Mouse (Mus musculus): ENCODE data around the gene Eri3. TPM values are rescaled to one million over a fixed set of nuclear protein-coding genes. Genes with fewer than 3 reads are reported as not detected.

Gene Eri3
- polyA plus RNA-seq, 1 experiment from 2014 or later = 279 TPM

DNA sequence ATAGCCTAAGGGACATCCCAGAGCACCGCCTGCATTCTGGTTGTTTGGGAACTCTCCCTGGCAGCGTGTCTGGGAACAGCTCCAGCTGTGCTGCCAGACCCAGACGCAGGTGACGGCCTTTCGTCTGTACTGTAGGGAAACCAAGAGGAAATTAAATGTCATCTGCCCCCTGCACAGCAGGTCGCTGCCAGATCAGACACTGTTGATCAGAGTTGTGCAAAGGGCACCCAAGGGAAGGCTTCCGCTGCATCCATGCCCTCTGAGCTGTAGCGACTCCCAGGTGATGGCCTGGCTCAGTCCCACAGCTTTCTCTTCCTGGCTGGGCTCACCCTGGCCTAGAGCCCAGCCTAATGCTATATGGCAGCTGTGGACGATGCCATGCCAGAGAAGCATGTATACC, 58.1 kb downstream of the Eri3 start:
- no peak overlapping the region for H3K9ac ChIP-seq
- H3K36me3 ChIP-seq (replicated peaks) = peaks cover 6% of the 10 kb centered on the region; the same call in 1 of the 2 replicates
- H3K4me2 ChIP-seq = no peak overlapping the region
- ATAC-seq (replicated peaks) = no peak
- peaks cover 31% of the 10 kb centered on the region for H3K4me1 ChIP-seq
- no peak overlapping the region for H3K4me3 ChIP-seq
- H3K27me3 ChIP-seq (replicated peaks) = no peaks in the 10 kb centered on the region
- H3K27ac ChIP-seq = peak overlapping the region; percentile 27
- 70% methylated on average over 9 of the region's 9 CpGs for WGBS
- no peaks in the 10 kb centered on the region for H3K9me3 ChIP-seq

GRCm38 (mm10) chr4:117609371-117610039, 59.3 kb downstream of the Eri3 start:
- Histone ChIP-seq H3K9ac (no peak overlapping the region), H3K4me1 (peaks cover 26% of the 10 kb centered on the region), H3K4me3 (no peak overlapping the region), H3K27me3 (replicated peaks) (no peaks in the 10 kb centered on the region), H3K4me2 (no peak overlapping the region), H3K36me3 (replicated peaks) (peaks cover 6% of the 10 kb centered on the region; the same call in 1 of the 2 replicates), H3K27ac (peak overlapping the region; percentile 44; the same call in 1 of the 2 replicates), H3K9me3 (no peaks in the 10 kb centered on the region)
- 55% methylated on average over 7 of the region's 7 CpGs for WGBS
- no peak for ATAC-seq (replicated peaks)

GRCm38 (mm10) chr4:117611385-117611784, 61.2 kb downstream of the Eri3 start:
- Histone ChIP-seq H3K36me3 (replicated peaks) (peaks cover 6% of the 10 kb centered on the region; the same call in 1 of the 2 replicates), H3K4me1 (peaks cover 7% of the 10 kb centered on the region), H3K27ac (no peak overlapping the region), H3K4me2 (no peak overlapping the region), H3K4me3 (no peak overlapping the region), H3K9me3 (no peaks in the 10 kb centered on the region), H3K27me3 (replicated peaks) (no peaks in the 10 kb centered on the region), H3K9ac (no peak overlapping the region)
- 93% methylated on average over 4 of the region's 4 CpGs for WGBS
- no peak for ATAC-seq (replicated peaks)

GRCm38 (mm10) chr4:117611814-117612213, 61.6 kb downstream of the Eri3 start:
- Histone ChIP-seq H3K4me2 (no peak overlapping the region), H3K9me3 (no peaks in the 10 kb centered on the region), H3K27me3 (replicated peaks) (no peaks in the 10 kb centered on the region), H3K36me3 (replicated peaks) (peaks cover 6% of the 10 kb centered on the region; the same call in 1 of the 2 replicates), H3K4me1 (peaks cover 5% of the 10 kb centered on the region; the same call in 1 of the 2 replicates), H3K9ac (no peak overlapping the region), H3K27ac (no peak overlapping the region), H3K4me3 (no peak overlapping the region)
- WGBS = 88% methylated on average over 2 of the region's 2 CpGs
- ATAC-seq (replicated peaks) = no peak

- Histone ChIP-seq H3K4me1 (peaks cover 5% of the 10 kb centered on the region; the same call in 1 of the 2 replicates), H3K4me3 (no peak overlapping the region), H3K4me2 (no peak overlapping the region), H3K9ac (no peak overlapping the region), H3K9me3 (no peaks in the 10 kb centered on the region), H3K36me3 (replicated peaks) (peaks cover 9% of the 10 kb centered on the region; the same call in 1 of the 2 replicates), H3K27ac (no peak overlapping the region), H3K27me3 (replicated peaks) (no peaks in the 10 kb centered on the region)
- no peak for ATAC-seq (replicated peaks)
- 91% methylated on average over 5 of the region's 5 CpGs for WGBS
Observed at GRCm38 (mm10) chr4:117612713-117613112, 62.5 kb downstream of the Eri3 start.

- Histone ChIP-seq H3K4me3 (no peak overlapping the region), H3K9me3 (no peaks in the 10 kb centered on the region), H3K27ac (no peak overlapping the region), H3K9ac (no peak overlapping the region), H3K27me3 (replicated peaks) (no peaks in the 10 kb centered on the region), H3K36me3 (replicated peaks) (peaks cover 9% of the 10 kb centered on the region; the same call in 1 of the 2 replicates), H3K4me2 (no peak overlapping the region), H3K4me1 (peaks cover 3% of the 10 kb centered on the region; the same call in 1 of the 2 replicates)
- WGBS = 97% methylated on average over 4 of the region's 4 CpGs
- ATAC-seq (replicated peaks) = no peak
Observed at GRCm38 (mm10) chr4:117613153-117613773, 63.1 kb downstream of the Eri3 start.

- H3K36me3 ChIP-seq (replicated peaks) = peaks cover 9% of the 10 kb centered on the region; the same call in 1 of the 2 replicates
- no peak for ATAC-seq (replicated peaks)
- H3K4me1 ChIP-seq = no peaks in the 10 kb centered on the region
- H3K27me3 ChIP-seq (replicated peaks) = no peaks in the 10 kb centered on the region
- no peak overlapping the region for H3K9ac ChIP-seq
- no peak overlapping the region for H3K27ac ChIP-seq
- H3K9me3 ChIP-seq = no peaks in the 10 kb centered on the region
- no peak overlapping the region for H3K4me3 ChIP-seq
- H3K4me2 ChIP-seq = no peak overlapping the region
- 88% methylated on average over 4 of the region's 4 CpGs for WGBS
Observed at GRCm38 (mm10) chr4:117616600-117616999, 66.4 kb downstream of the Eri3 start.

DNA sequence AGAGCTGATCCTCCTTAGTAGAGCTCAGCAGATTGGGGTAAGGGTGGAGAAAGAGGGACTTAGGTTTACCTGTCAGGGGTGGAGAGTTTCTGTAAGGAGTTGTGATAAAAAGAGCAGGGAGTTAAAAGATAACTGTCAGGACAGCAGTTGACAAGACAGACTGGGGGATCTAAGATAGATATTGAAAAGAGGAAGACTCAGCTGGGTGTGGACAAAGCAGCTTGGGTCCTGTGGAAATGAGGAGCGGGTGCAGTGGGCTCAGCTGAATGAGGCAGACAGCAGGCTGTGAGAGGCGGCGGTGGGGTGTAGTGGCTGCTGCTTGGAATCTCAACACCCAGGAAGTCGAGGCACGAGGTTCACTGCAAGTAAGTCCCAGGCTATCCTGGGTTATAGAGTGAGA, 72.1 kb downstream of the Eri3 start:
- Histone ChIP-seq H3K9me3 (no peaks in the 10 kb centered on the region), H3K36me3 (replicated peaks) (0 out of 2 replicates have a peak, but pooled peaks cover 3% of the 10 kb centered on the region), H3K27ac (no peak overlapping the region), H3K4me3 (no peak overlapping the region), H3K9ac (no peak overlapping the region), H3K4me2 (no peak overlapping the region), H3K4me1 (no peaks in the 10 kb centered on the region), H3K27me3 (replicated peaks) (no peaks in the 10 kb centered on the region)
- ATAC-seq (replicated peaks) = no peak
- 96% methylated on average over 5 of the region's 5 CpGs for WGBS

DNA sequence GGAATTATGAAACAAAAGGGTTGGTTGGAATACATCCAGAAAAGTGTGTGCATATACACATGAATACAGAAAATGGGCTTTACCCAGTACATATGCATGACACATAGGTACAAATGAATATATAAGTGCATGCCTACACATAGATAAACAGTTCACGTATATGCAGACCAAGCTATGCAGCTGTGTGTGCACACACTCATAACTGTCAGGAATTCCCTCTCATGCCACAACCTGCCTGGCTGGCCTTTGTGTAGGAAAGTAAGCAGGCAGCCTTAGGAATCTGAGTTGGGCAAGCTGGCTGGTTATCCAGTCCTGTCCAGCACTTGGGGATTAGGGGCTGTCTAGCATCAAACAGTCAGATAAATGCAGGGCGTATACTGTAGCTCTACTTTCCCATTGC, 72.9 kb downstream of the Eri3 start:
- H3K9ac ChIP-seq = no peak overlapping the region
- no peak overlapping the region for H3K4me3 ChIP-seq
- no peak overlapping the region for H3K4me2 ChIP-seq
- H3K27ac ChIP-seq = no peak overlapping the region
- no peaks in the 10 kb centered on the region for H3K27me3 ChIP-seq (replicated peaks)
- no peaks in the 10 kb centered on the region for H3K9me3 ChIP-seq
- 79% methylated on average over 2 of the region's 2 CpGs for WGBS
- no peaks in the 10 kb centered on the region for H3K4me1 ChIP-seq
- 0 out of 2 replicates have a peak, but pooled peaks cover 2% of the 10 kb centered on the region for H3K36me3 ChIP-seq (replicated peaks)
- ATAC-seq (replicated peaks) = no peak

DNA sequence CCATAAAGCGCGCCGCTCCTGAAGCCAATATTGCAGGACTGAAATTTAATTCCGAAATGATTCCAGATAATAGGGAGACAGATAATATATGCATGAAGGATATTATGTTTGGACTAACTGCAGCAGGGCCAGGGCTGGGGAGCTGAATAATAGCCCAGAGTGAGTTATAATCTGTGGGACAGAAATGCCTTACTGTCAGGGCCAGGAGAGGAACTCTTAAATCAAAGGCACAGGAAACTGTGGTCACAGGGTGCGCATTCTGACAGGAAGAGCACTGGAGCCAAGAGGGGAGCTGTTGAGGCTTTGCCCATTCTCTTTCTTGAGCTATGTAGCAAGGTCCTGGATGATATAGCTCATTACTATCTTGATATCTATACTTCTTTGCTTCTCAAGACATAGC, 74.5 kb downstream of the Eri3 start:
- Histone ChIP-seq H3K27me3 (replicated peaks) (no peaks in the 10 kb centered on the region), H3K4me2 (no peak overlapping the region), H3K4me3 (no peak overlapping the region), H3K36me3 (replicated peaks) (0 out of 2 replicates have a peak, but pooled peaks cover 2% of the 10 kb centered on the region), H3K9me3 (no peaks in the 10 kb centered on the region), H3K4me1 (peaks cover under 1% of the 10 kb centered on the region; the same call in 1 of the 2 replicates), H3K27ac (no peak overlapping the region), H3K9ac (no peak overlapping the region)
- ATAC-seq (replicated peaks) = no peak
- 82% methylated on average over 5 of the region's 5 CpGs for WGBS

DNA sequence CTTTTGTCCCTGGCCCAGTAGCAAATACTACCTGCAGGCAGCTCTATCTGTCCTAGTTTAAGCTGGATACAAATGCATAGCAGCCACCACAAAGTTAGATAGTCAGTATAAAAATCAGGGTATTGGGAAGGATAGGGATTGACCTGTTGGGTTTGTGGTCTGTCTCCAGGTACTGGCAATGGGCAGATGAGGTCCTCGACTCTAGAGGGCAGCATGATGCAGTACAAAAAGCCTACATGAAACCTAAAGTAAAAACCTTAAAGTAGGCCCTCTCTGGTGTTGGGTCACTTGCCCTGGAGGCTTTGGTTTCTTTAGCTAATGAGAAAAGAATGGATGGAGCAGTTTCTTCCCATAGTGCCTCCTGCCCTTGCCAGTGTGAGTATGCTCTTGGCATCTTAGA, 78.3 kb downstream of the Eri3 start:
- H3K36me3 ChIP-seq (replicated peaks) = no peaks in the 10 kb centered on the region
- WGBS = 54% methylated on average over 1 of the region's 1 CpGs
- H3K4me1 ChIP-seq = peaks cover 8% of the 10 kb centered on the region
- H3K27ac ChIP-seq = no peak overlapping the region
- H3K9me3 ChIP-seq = no peaks in the 10 kb centered on the region
- H3K27me3 ChIP-seq (replicated peaks) = no peaks in the 10 kb centered on the region
- no peak overlapping the region for H3K4me2 ChIP-seq
- H3K9ac ChIP-seq = no peak overlapping the region
- H3K4me3 ChIP-seq = no peak overlapping the region
- ATAC-seq (replicated peaks) = no peak

DNA sequence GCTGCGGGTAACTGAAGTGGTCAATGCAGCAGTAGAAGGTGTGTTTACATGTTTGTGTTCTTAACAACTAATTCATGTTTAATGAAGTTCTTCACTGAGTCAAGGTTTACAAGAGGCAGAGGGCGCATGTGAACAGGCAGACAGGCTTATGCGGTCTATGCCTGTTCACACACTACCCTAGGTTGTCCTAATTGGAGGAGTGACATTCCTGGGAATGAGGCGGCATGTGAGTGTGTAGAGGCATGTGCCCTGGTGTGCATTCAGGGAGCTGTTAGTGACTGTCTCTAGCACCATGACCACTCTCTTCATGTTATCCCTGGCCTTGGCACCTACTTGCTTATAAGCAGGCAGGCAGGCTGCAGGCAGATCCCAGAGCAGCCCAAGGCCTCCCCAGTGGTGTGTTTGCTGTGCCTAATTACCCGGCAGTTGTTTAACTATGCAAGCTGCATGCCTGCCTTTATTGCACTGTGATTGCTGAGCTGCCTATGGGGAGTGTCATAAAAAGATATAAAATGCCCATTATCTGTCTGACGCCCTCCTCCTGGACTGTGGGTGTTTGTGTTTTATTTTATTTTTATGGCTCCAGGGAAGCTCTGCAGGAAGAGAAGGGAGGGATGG, 80.0 kb downstream of the Eri3 start:
- peaks cover 8% of the 10 kb centered on the region for H3K4me1 ChIP-seq
- WGBS = 70% methylated on average over 6 of the region's 6 CpGs
- H3K4me2 ChIP-seq = no peak overlapping the region
- no peaks in the 10 kb centered on the region for H3K27me3 ChIP-seq (replicated peaks)
- H3K4me3 ChIP-seq = no peak overlapping the region
- ATAC-seq (replicated peaks) = peak; percentile 70
- H3K9me3 ChIP-seq = no peaks in the 10 kb centered on the region
- H3K9ac ChIP-seq = no peak overlapping the region
- no peaks in the 10 kb centered on the region for H3K36me3 ChIP-seq (replicated peaks)
- H3K27ac ChIP-seq = peak overlapping the region; percentile 8; the same call in 1 of the 2 replicates

All from midbrain, embryonic 15.5 days (tissue).